Mouse (Mus musculus) stomach, postnatal 0 days (tissue): ENCODE measurements around the gene Tnni3. TPM values are rescaled to one million over a fixed set of nuclear protein-coding genes. Genes with fewer than 3 reads are reported as not detected.

ENCODE experiments used
- ATAC-seq: fragments of 200-750 bp; cut with Nextera tagmentation; 2 replicates; pipeline ENCODE4 v1.8.0; 2017; ENCODE audit not compliant: low FRiP score, low TSS enrichment
- DNase-seq: peaks from one replicate; pipeline ENCODE4 v3.0.0-alpha.2; 2016; ENCODE audit warnings: low spot score
- H3K27ac ChIP-seq: fragments of 300-500 bp; sonication (generic); replicated peaks from 2 replicates; pipeline ENCODE4 v1.5.1; 2014; ENCODE audit warnings: mild to moderate bottlenecking, control low read depth
- H3K27me3 ChIP-seq: fragments of 300-500 bp; sonication (generic); 2 replicates; pipeline ENCODE4 v1.6.1; 2014; ENCODE audit warnings: low read length; ENCODE audit not compliant: control insufficient read depth, insufficient read depth
- H3K36me3 ChIP-seq: fragments of 300-500 bp; sonication (generic); 2 replicates; pipeline ENCODE4 v1.6.1; 2014; ENCODE audit warnings: low read length, mixed read lengths; ENCODE audit not compliant: control insufficient read depth, insufficient read depth
- H3K4me1 ChIP-seq: fragments of 300-500 bp; sonication (generic); replicated peaks from 2 replicates; pipeline ENCODE4 v1.6.1; 2014; ENCODE audit warnings: antibody characterized with exemption; ENCODE audit not compliant: control insufficient read depth, insufficient read depth
- H3K4me2 ChIP-seq: fragments of 300-500 bp; sonication (generic); replicated peaks from 2 replicates; pipeline ENCODE4 v1.6.1; 2014; ENCODE audit warnings: low read depth, mild to moderate bottlenecking, control low read depth, moderate library complexity
- H3K4me3 ChIP-seq: fragments of 300-500 bp; sonication (generic); 2 replicates; pipeline ENCODE4 v1.5.1; 2014; ENCODE audit warnings: low read depth, low read length, control low read depth
- H3K9ac ChIP-seq: fragments of 300-500 bp; sonication (generic); 2 replicates; pipeline ENCODE4 v1.6.1; 2014; ENCODE audit warnings: mild to moderate bottlenecking, low read length, control low read depth, mixed read lengths
- H3K9me3 ChIP-seq: fragments of 300-500 bp; sonication (generic); 2 replicates; pipeline ENCODE4 v1.6.1; 2016; ENCODE audit warnings: low read length; ENCODE audit not compliant: control insufficient read depth
- CTCF ChIP-seq: IDR thresholded peaks from 2 replicates; pipeline ENCODE4 v1.5.1; 2016; ENCODE audit warnings: antibody characterized with exemption, low read depth, mild to moderate bottlenecking, moderate library complexity
- EP300 ChIP-seq: optimal IDR thresholded peaks from 2 replicates; pipeline ENCODE3; 2016; ENCODE audit warnings: antibody characterized with exemption
- WGBS: fragments of 180-500 bp; shearing (Covaris S2); extraction: QIAGEN DNeasy Blood & Tissue Kit; methylation state at CpG from one replicate; pipeline ENCODE4 v1.1.7; 2014; 5-methylcytosine and 5-hydroxymethylcytosine counted together
- polyA plus RNA-seq: library from polyadenylated mRNA; unstranded; fragments of >200 nt; fragmentation: Nextera tagmentation; extraction: Ambion mirVana; gene quantifications from 2 replicates; pipeline ENCODE4 v1.2.1, GENCODE M21; 2015

The Tnni3 gene
- polyA plus RNA-seq, 1 experiment from 2014 or later = 24.4 TPM

GRCm38 (mm10) chr7:4470275-4471178, 53.5 kb downstream of the Tnni3 start:
- ATAC-seq = peak; percentile 65
- no peaks in the 10 kb centered on the region for H3K4me1 ChIP-seq
- peak overlapping the region; percentile 45 for H3K9ac ChIP-seq
- peak overlapping the region; percentile 74 for H3K4me2 ChIP-seq
- H3K9me3 ChIP-seq = no peaks in the 10 kb centered on the region
- no peak overlapping the region for H3K27ac ChIP-seq
- no peaks in the 10 kb centered on the region; the same call in 1 of the 2 replicates for H3K36me3 ChIP-seq
- H3K4me3 ChIP-seq = peak overlapping the region; percentile 45
- no peak for TF ChIP-seq CTCF
- no peak for TF ChIP-seq EP300
- no peaks in the 10 kb centered on the region for H3K27me3 ChIP-seq
- 4% methylated on average over 34 of the region's 35 CpGs for WGBS
- peak; percentile 88 for DNase-seq

Other genes with a start within 250 kb of the Tnni3 start
- 0.08 TPM in 1 of 2 replicates, not detected in the other for gene Ncr1, start 186.5 kb downstream of the Tnni3 start, polyA plus RNA-seq
- gene Gp6, start 126.5 kb downstream of the Tnni3 start, polyA plus RNA-seq = 0.01 TPM in 1 of 2 replicates, not detected in the other
- gene Rdh13, start 78.6 kb downstream of the Tnni3 start, polyA plus RNA-seq = 29.0 and 30.0 TPM in 2 replicates
- gene Eps8l1, start 63.6 kb downstream of the Tnni3 start, polyA plus RNA-seq = 25.2 and 33.3 TPM in 2 replicates
- 39.5 and 44.4 TPM in 2 replicates for gene Ppp1r12c, start 22.5 kb downstream of the Tnni3 start, polyA plus RNA-seq
- 15.5 and 16.5 TPM in 2 replicates for gene Tnnt1, start 7.8 kb downstream of the Tnni3 start, polyA plus RNA-seq
- gene Dnaaf3, start 8.2 kb upstream of the Tnni3 start, polyA plus RNA-seq = 0.89 and 0.98 TPM in 2 replicates
- 6.7 and 7.2 TPM in 2 replicates for gene Syt5, start 23.3 kb upstream of the Tnni3 start, polyA plus RNA-seq
- 1.9 TPM in 2 replicates for gene Ptprh, start 79.8 kb upstream of the Tnni3 start, polyA plus RNA-seq
- 0.22 and 0.23 TPM in 2 replicates for gene Tmem86b, start 107.2 kb upstream of the Tnni3 start, polyA plus RNA-seq
- 3.9 and 6.2 TPM in 2 replicates for gene Ppp6r1, start 134.8 kb upstream of the Tnni3 start, polyA plus RNA-seq
- 59.1 and 60.7 TPM in 2 replicates for gene Hspbp1, start 160.8 kb upstream of the Tnni3 start, polyA plus RNA-seq
- gene Brsk1, start 166.4 kb upstream of the Tnni3 start, polyA plus RNA-seq = 0.36 and 0.42 TPM in 2 replicates
- gene Tmem150b, start 201.0 kb upstream of the Tnni3 start, polyA plus RNA-seq = 2.2 and 2.4 TPM in 2 replicates
- 31.8 and 32.5 TPM in 2 replicates for gene Kmt5c, start 215.9 kb upstream of the Tnni3 start, polyA plus RNA-seq
- gene Cox6b2, start 228.9 kb upstream of the Tnni3 start, polyA plus RNA-seq = 43.1 and 46.5 TPM in 2 replicates
- gene Fam71e2, start 247.1 kb upstream of the Tnni3 start, polyA plus RNA-seq = not detected in 2 replicates